ENCODE assay signal across 27 mouse cellular contexts in the genomic region with DNA sequence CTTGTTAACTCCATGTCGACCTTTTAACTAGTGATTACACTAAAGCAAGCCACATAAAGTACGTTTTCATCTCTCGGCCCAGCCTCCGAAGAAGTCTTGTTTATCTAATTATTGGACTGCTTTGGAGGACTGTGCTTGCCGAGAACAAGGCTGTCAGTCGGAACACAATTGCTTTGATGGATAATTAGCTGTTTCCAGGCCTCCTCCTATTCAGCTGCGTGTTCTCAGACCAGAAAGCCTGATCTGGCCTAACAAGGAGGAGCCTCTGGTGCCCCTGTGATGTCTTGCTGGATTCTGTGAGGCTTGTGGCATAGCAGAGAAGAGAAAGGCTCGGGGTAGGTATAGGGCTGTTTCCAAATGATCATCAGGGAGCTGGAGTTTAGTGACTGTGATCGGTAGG.
DNase-seq lines count a peak whose midpoint lies in the region; ATAC-seq lines count a peak whose summit lies in the region.
"Had no signal": no experiment of that assay in that cellular context is flagged by ENCODE, and none has a peak within 500 bp of the region (broad histone marks: within the 10 kb centered on the region; RNA-seq: fewer than 3 reads in every experiment).

No protein-coding gene starts in this region.

- 40% methylated on average over 9 of the region's 9 CpGs for WGBS in forebrain, embryonic 10.5 days
- WGBS in forebrain, embryonic 13.5 days, result 20% methylated on average over 9 of the region's 9 CpGs
- WGBS in forebrain, embryonic 12.5 days, result 22% methylated on average over 9 of the region's 9 CpGs
- 7% methylated on average over 9 of the region's 9 CpGs for WGBS in forebrain, embryonic 16.5 days
- 45% methylated on average over 9 of the region's 9 CpGs for WGBS in intestine, embryonic 16.5 days
- 43% methylated on average over 9 of the region's 9 CpGs for WGBS in intestine, embryonic 15.5 days

- no peak overlapping the region for H3K9ac ChIP-seq in forebrain, embryonic 13.5 days
- H3K9ac ChIP-seq in forebrain, embryonic 12.5 days, result no peak overlapping the region
- no peak overlapping the region for H3K9ac ChIP-seq in forebrain, embryonic 16.5 days (replicated peaks; ENCODE audit: low read depth, low read length)
- H3K9ac ChIP-seq in intestine, embryonic 16.5 days (ENCODE audit: low read depth, low read length), result no peak overlapping the region
- no peak overlapping the region for H3K9ac ChIP-seq in intestine, embryonic 15.5 days
- H3K9ac ChIP-seq: embryonic facial prominence, embryonic 13.5 days; embryonic facial prominence, embryonic 15.5 days had no signal

- no peak overlapping the region for H3K4me3 ChIP-seq in forebrain, embryonic 10.5 days
- no peak overlapping the region for H3K4me3 ChIP-seq in forebrain, embryonic 13.5 days
- no peak overlapping the region for H3K4me3 ChIP-seq in forebrain, embryonic 12.5 days (replicated peaks)
- no peak overlapping the region for H3K4me3 ChIP-seq in forebrain, embryonic 16.5 days (replicated peaks; ENCODE audit: low read length)
- no peak overlapping the region for H3K4me3 ChIP-seq in intestine, embryonic 16.5 days (ENCODE audit: low read length)
- H3K4me3 ChIP-seq in intestine, embryonic 15.5 days (replicated peaks), result no peak overlapping the region
- H3K4me3 ChIP-seq: embryonic facial prominence, embryonic 13.5 days; embryonic facial prominence, embryonic 15.5 days; erythroblast, embryonic 14.5 days had no signal

- no peak for ATAC-seq in forebrain, embryonic 13.5 days
- peak; percentile 41; the same call in 1 of the 2 replicates for ATAC-seq in forebrain, embryonic 12.5 days (ENCODE audit: low FRiP score)
- no peak for ATAC-seq in forebrain, embryonic 16.5 days
- peak; percentile 21; the same call in 1 of the 2 replicates for ATAC-seq in intestine, embryonic 16.5 days
- ATAC-seq in intestine, embryonic 15.5 days, result no peak
- ATAC-seq: activated CD4-positive, CD25-positive, alpha-beta regulatory T cell, adult 4 months; CD4-positive, CD25-positive, alpha-beta regulatory T cell, adult 4 months; Patski had no signal

- no peaks in the 10 kb centered on the region for H3K9me3 ChIP-seq in forebrain, embryonic 10.5 days
- H3K9me3 ChIP-seq in forebrain, embryonic 13.5 days (replicated peaks), result no peaks in the 10 kb centered on the region
- no peaks in the 10 kb centered on the region for H3K9me3 ChIP-seq in forebrain, embryonic 12.5 days
- no peaks in the 10 kb centered on the region for H3K9me3 ChIP-seq in forebrain, embryonic 16.5 days (ENCODE audit: control insufficient read depth, low read length)
- H3K9me3 ChIP-seq in intestine, embryonic 16.5 days (ENCODE audit: control insufficient read depth, low read length), result no peaks in the 10 kb centered on the region
- no peaks in the 10 kb centered on the region for H3K9me3 ChIP-seq in intestine, embryonic 15.5 days
- H3K9me3 ChIP-seq: embryonic facial prominence, embryonic 13.5 days; embryonic facial prominence, embryonic 15.5 days had no signal

- peaks cover 26% of the 10 kb centered on the region for H3K4me1 ChIP-seq in forebrain, embryonic 10.5 days
- peaks cover 13% of the 10 kb centered on the region for H3K4me1 ChIP-seq in forebrain, embryonic 13.5 days
- H3K4me1 ChIP-seq in forebrain, embryonic 12.5 days, result peaks cover 5% of the 10 kb centered on the region; the same call in 1 of the 2 replicates
- no peaks in the 10 kb centered on the region for H3K4me1 ChIP-seq in forebrain, embryonic 16.5 days (replicated peaks; ENCODE audit: control insufficient read depth, insufficient read depth, low read length)
- no peaks in the 10 kb centered on the region for H3K4me1 ChIP-seq in intestine, embryonic 16.5 days (ENCODE audit: control insufficient read depth, insufficient read depth, low read length)
- no peaks in the 10 kb centered on the region for H3K4me1 ChIP-seq in intestine, embryonic 15.5 days (replicated peaks)
- H3K4me1 ChIP-seq: embryonic facial prominence, embryonic 15.5 days had no signal

- no peak for DNase-seq in forebrain, embryonic 10.5 days (ENCODE audit: extremely low spot score, low spot score)
- DNase-seq in retina, postnatal 1 day, result peak; percentile 41
- DNase-seq in left cerebral cortex, adult 9 months (ENCODE audit: low spot score in 2 of 2), result no peak
- DNase-seq: adrenal gland, adult 8-10 months; adrenal gland, postnatal 14 days; adrenal gland, postnatal 36 days; B cell, adult 2 months; cerebellum, adult 11 months; cerebellum, adult 18-20 months; cerebellum, adult 8-10 months; cerebellum, adult 9-11 months; cerebellum, postnatal 14 days; cerebellum, postnatal 36 days; embryo, embryonic 11 days had no signal

- H3K4me2 ChIP-seq in forebrain, embryonic 13.5 days, result no peak overlapping the region; the same call in 1 of the 2 replicates
- H3K4me2 ChIP-seq in forebrain, embryonic 12.5 days, result no peak overlapping the region
- H3K4me2 ChIP-seq in forebrain, embryonic 16.5 days (ENCODE audit: low read length), result no peak overlapping the region
- H3K4me2 ChIP-seq in intestine, embryonic 16.5 days (ENCODE audit: low read depth, low read length), result no peak overlapping the region
- H3K4me2 ChIP-seq in intestine, embryonic 15.5 days (replicated peaks), result no peak overlapping the region
- H3K4me2 ChIP-seq: embryonic facial prominence, embryonic 13.5 days; embryonic facial prominence, embryonic 15.5 days had no signal

- H3K27me3 ChIP-seq in forebrain, embryonic 10.5 days (ENCODE audit: poor library complexity, severe bottlenecking), result no peaks in the 10 kb centered on the region
- H3K27me3 ChIP-seq in forebrain, embryonic 13.5 days, result 0 out of 2 replicates have a peak, but pooled peaks cover 4% of the 10 kb centered on the region
- H3K27me3 ChIP-seq in forebrain, embryonic 12.5 days, result 0 out of 2 replicates have a peak, but pooled peaks cover 5% of the 10 kb centered on the region
- no peaks in the 10 kb centered on the region for H3K27me3 ChIP-seq in forebrain, embryonic 16.5 days (replicated peaks; ENCODE audit: control insufficient read depth, insufficient read depth, low read length)
- no peaks in the 10 kb centered on the region for H3K27me3 ChIP-seq in intestine, embryonic 16.5 days (replicated peaks; ENCODE audit: control insufficient read depth, insufficient read depth, low read length)
- H3K27me3 ChIP-seq in intestine, embryonic 15.5 days (replicated peaks), result no peaks in the 10 kb centered on the region
- H3K27me3 ChIP-seq: CH12.LX; embryonic facial prominence, embryonic 13.5 days; embryonic facial prominence, embryonic 15.5 days; Patski had no signal

- no peaks in the 10 kb centered on the region for H3K36me3 ChIP-seq in forebrain, embryonic 10.5 days (replicated peaks)
- no peaks in the 10 kb centered on the region for H3K36me3 ChIP-seq in forebrain, embryonic 13.5 days (ENCODE audit: poor library complexity, severe bottlenecking)
- no peaks in the 10 kb centered on the region for H3K36me3 ChIP-seq in forebrain, embryonic 12.5 days (replicated peaks)
- no peaks in the 10 kb centered on the region for H3K36me3 ChIP-seq in forebrain, embryonic 16.5 days (ENCODE audit: control insufficient read depth, insufficient read depth)
- H3K36me3 ChIP-seq in intestine, embryonic 16.5 days (ENCODE audit: control insufficient read depth, insufficient read depth, low read length), result no peaks in the 10 kb centered on the region
- H3K36me3 ChIP-seq in intestine, embryonic 15.5 days, result no peaks in the 10 kb centered on the region
- H3K36me3 ChIP-seq: embryonic facial prominence, embryonic 13.5 days; embryonic facial prominence, embryonic 15.5 days; G1E had no signal

- H3K27ac ChIP-seq in forebrain, embryonic 10.5 days, result 0 out of 2 replicates have a peak overlapping the region, but pooled peaks have one; percentile 22
- H3K27ac ChIP-seq in forebrain, embryonic 13.5 days, result no peak overlapping the region
- H3K27ac ChIP-seq in forebrain, embryonic 12.5 days, result no peak overlapping the region
- no peak overlapping the region for H3K27ac ChIP-seq in forebrain, embryonic 16.5 days (ENCODE audit: low read length)
- H3K27ac ChIP-seq in intestine, embryonic 16.5 days (ENCODE audit: low read length), result no peak overlapping the region
- no peak overlapping the region for H3K27ac ChIP-seq in intestine, embryonic 15.5 days
- H3K27ac ChIP-seq: embryonic facial prominence, embryonic 13.5 days; embryonic facial prominence, embryonic 15.5 days had no signal

Comparison
In these comparisons a context has a peak if more than half of its experiments do, and no peak if none do; other contexts are left out.
1. ATAC-seq: peak in forebrain, embryonic 12.5 days (single experiment) and intestine, embryonic 16.5 days (single experiment); none in forebrain, embryonic 13.5 days (single experiment), forebrain, embryonic 16.5 days (single experiment) and intestine, embryonic 15.5 days (single experiment).